Mouse (Mus musculus) thymus, adult 2 months (tissue): ENCODE data around the gene Prom1.

Source experiments
- CTCF ChIP-seq: fragments of 200-500 bp; IDR thresholded peaks from 2 replicates; pipeline ENCODE4 v1.5.1; 2012; ENCODE audit warnings: mild to moderate bottlenecking, control low read depth, low read length, moderate library complexity, borderline replicate concordance; ENCODE audit not compliant: control insufficient read depth, poor library complexity, insufficient read depth; ENCODE audit errors: extremely low read depth
- POLR2A ChIP-seq: fragments of 200-500 bp; IDR thresholded peaks from 2 replicates; pipeline ENCODE4 v1.6.1; 2012; ENCODE audit warnings: mild to moderate bottlenecking, low read length, control low read depth, moderate library complexity; ENCODE audit not compliant: control insufficient read depth, poor library complexity, insufficient read depth; ENCODE audit errors: extremely low read depth

GRCm38 (mm10) chr5:44147732-44148131 is 45.9 kb upstream of the Prom1 start:
- TF ChIP-seq POLR2A (no peak), CTCF (no peak)
